Mouse (Mus musculus): Measurements from ENCODE around the gene Ripor1.

GRCm38 (mm10) chr8:105634771-105635458, 29.9 kb downstream of the Ripor1 start:
- no peak for TF ChIP-seq USF1 (IDR thresholded peaks at IDR 0.05; ENCODE audit: low read depth)
- no peak for TF ChIP-seq MYOD1 (IDR thresholded peaks at IDR 0.05; ENCODE audit: control insufficient read depth in 1 of 3, insufficient read length in 2 of 3, low read depth in 2 of 3)
- no peak for TF ChIP-seq POLR2A (IDR thresholded peaks at IDR 0.05; ENCODE audit: insufficient read length, low read depth)
- TF ChIP-seq MAX (IDR thresholded peaks at IDR 0.05; ENCODE audit: low read depth): no peak
- TF ChIP-seq MYOG (IDR thresholded peaks at IDR 0.05; ENCODE audit: control insufficient read depth in 1 of 3, insufficient read depth in 1 of 3, insufficient read length in 2 of 3, low read depth in 2 of 3): no peak
- no peak for TF ChIP-seq TCF12 (IDR thresholded peaks at IDR 0.05; ENCODE audit: insufficient read depth, poor library complexity, severe bottlenecking)
- TF ChIP-seq POLR2AphosphoS2 (IDR thresholded peaks at IDR 0.05; ENCODE audit: insufficient read length, low read depth): no peak
- TF ChIP-seq TCF3 (IDR thresholded peaks at IDR 0.05; ENCODE audit: insufficient read length, low read depth): no peak
- no peak for TF ChIP-seq E2F4 (IDR thresholded peaks at IDR 0.05; ENCODE audit: insufficient read depth)
- TF ChIP-seq REST (IDR thresholded peaks at IDR 0.05; ENCODE audit: insufficient read depth, insufficient read length): no peak
